Comparison of ENCODE assay signal across 13 mouse cellular contexts in the genomic region with DNA sequence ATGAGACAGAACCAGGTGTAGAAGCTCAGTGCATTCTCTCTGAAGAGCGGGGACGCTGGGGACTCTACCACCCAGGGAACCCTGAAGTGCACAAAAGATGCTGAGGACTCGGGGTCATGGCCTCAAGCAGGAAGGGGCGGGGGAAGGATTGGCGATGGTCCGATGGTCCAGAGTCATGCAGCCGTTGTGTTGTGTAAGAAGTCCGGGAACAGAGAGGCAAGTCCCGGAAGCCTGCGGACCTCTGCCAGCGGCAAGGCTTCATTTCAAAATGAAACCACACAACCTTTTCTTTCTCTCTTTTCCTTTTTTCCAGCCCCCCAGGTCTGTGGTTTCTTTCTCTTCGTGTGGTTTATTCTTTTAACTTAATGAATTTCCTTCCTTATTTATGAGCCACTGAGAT. TPM values are rescaled to one million over a fixed set of nuclear protein-coding genes. Genes with fewer than 3 reads are reported as not detected.
DNase-seq lines count a peak whose midpoint lies in the region; ATAC-seq and TF ChIP-seq lines count a peak whose summit lies in the region.
"Had no signal": no experiment of that assay in that cellular context is flagged by ENCODE, and none has a peak within 500 bp of the region (broad histone marks: within the 10 kb centered on the region; RNA-seq: fewer than 3 reads in every experiment).

No protein-coding gene starts in this region.

- peak; percentile 66 for DNase-seq in gastrocnemius, adult 18-20 months (ENCODE audit: low spot score)
- no peak for DNase-seq in gastrocnemius, postnatal 10 days
- DNase-seq in kidney, postnatal 0 days (ENCODE audit: low spot score) = no peak
- DNase-seq in lung, postnatal 36 days = peak; percentile 81
- no peak for DNase-seq in testis, postnatal 10 days (ENCODE audit: low spot score)
- DNase-seq in forebrain, embryonic 11.5 days (ENCODE audit: low spot score) = no peak
- DNase-seq in embryo, embryonic 9.5 days (ENCODE audit: extremely low spot score) = no peak

- no peak for ATAC-seq in kidney, postnatal 0 days (replicated peaks; ENCODE audit: low FRiP score, low read depth)
- ATAC-seq in forebrain, embryonic 11.5 days (replicated peaks; ENCODE audit: low FRiP score) = no peak

- H3K4me1 ChIP-seq in bone marrow macrophage, adult 2 months (ENCODE audit: control insufficient read depth, insufficient read depth, low read length) = peaks cover 24% of the 10 kb centered on the region
- H3K4me1 ChIP-seq in kidney, postnatal 0 days (replicated peaks; ENCODE audit: insufficient read depth, low read length) = peaks cover 42% of the 10 kb centered on the region
- peaks cover 10% of the 10 kb centered on the region; the same call in 1 of the 2 replicates for H3K4me1 ChIP-seq in forebrain, embryonic 11.5 days (replicated peaks; ENCODE audit: control insufficient read depth, insufficient read depth, low read length)

- no peaks in the 10 kb centered on the region for H3K27me3 ChIP-seq in kidney, postnatal 0 days (ENCODE audit: insufficient read depth, low read length)
- H3K27me3 ChIP-seq in forebrain, embryonic 11.5 days (ENCODE audit: control insufficient read depth, insufficient read depth, low read length) = peaks cover 9% of the 10 kb centered on the region
- H3K27me3 ChIP-seq: stomach, embryonic 15.5 days had no signal

- H3K36me3 ChIP-seq in kidney, postnatal 0 days (ENCODE audit: insufficient read depth, low read length) = no peaks in the 10 kb centered on the region
- no peaks in the 10 kb centered on the region for H3K36me3 ChIP-seq in forebrain, embryonic 11.5 days (ENCODE audit: control insufficient read depth, insufficient read depth, low read length)
- H3K36me3 ChIP-seq: stomach, embryonic 15.5 days had no signal

- no peak overlapping the region for H3K4me2 ChIP-seq in kidney, postnatal 0 days (ENCODE audit: low read length)
- no peak overlapping the region for H3K4me2 ChIP-seq in forebrain, embryonic 11.5 days (ENCODE audit: low read depth, low read length, severe bottlenecking)
- H3K4me2 ChIP-seq: stomach, embryonic 15.5 days had no signal

- H3K9me3 ChIP-seq in kidney, postnatal 0 days (replicated peaks; ENCODE audit: low read length) = no peaks in the 10 kb centered on the region
- no peaks in the 10 kb centered on the region for H3K9me3 ChIP-seq in forebrain, embryonic 11.5 days (ENCODE audit: control insufficient read depth, low read length)
- H3K9me3 ChIP-seq: stomach, embryonic 15.5 days had no signal

- H3K4me3 ChIP-seq in bone marrow macrophage, adult 2 months (ENCODE audit: insufficient read depth, low read length) = peak overlapping the region; percentile 30
- H3K4me3 ChIP-seq in kidney, postnatal 0 days (replicated peaks; ENCODE audit: low read depth, low read length) = no peak overlapping the region
- no peak overlapping the region for H3K4me3 ChIP-seq in forebrain, embryonic 11.5 days (ENCODE audit: low read depth, low read length)
- H3K4me3 ChIP-seq: stomach, embryonic 15.5 days had no signal

- 35% methylated on average over 12 of the region's 12 CpGs for WGBS in kidney, postnatal 0 days
- 51% methylated on average over 12 of the region's 12 CpGs for WGBS in forebrain, embryonic 11.5 days

- no peak overlapping the region for H3K9ac ChIP-seq in kidney, postnatal 0 days (ENCODE audit: low read depth, low read length)
- no peak overlapping the region for H3K9ac ChIP-seq in forebrain, embryonic 11.5 days (ENCODE audit: low read length)
- H3K9ac ChIP-seq: stomach, embryonic 15.5 days had no signal

- no peak for TF ChIP-seq CTCF in bone marrow macrophage, adult 2 months (IDR thresholded peaks at IDR 0.05; ENCODE audit: low read depth, low read length)
- no peak for TF ChIP-seq CTCF in kidney, postnatal 0 days (IDR thresholded peaks at IDR 0.05; ENCODE audit: low read depth)

- H3K27ac ChIP-seq in bone marrow macrophage, adult 2 months (ENCODE audit: insufficient read depth, low read depth, low read length) = peak overlapping the region; percentile 76
- H3K27ac ChIP-seq in kidney, postnatal 0 days = 0 out of 2 replicates have a peak overlapping the region, but pooled peaks have one; percentile 25
- H3K27ac ChIP-seq in forebrain, embryonic 11.5 days (ENCODE audit: low read depth, low read length) = no peak overlapping the region
- H3K27ac ChIP-seq: stomach, embryonic 15.5 days had no signal

- TF ChIP-seq POLR2A in bone marrow macrophage, adult 2 months (IDR thresholded peaks at IDR 0.05; ENCODE audit: borderline replicate concordance, low read depth, low read length) = no peak

RNA-seq across cellular contexts. Expression of a gene that starts 3.3 kb away (rescaled TPM):
- total RNA-seq in gastrocnemius, adult 18-20 months (2021) = under 1 TPM; 0.11 to 0.17 TPM
- total RNA-seq in gastrocnemius, postnatal 10 days (2021) = 1 to 10 TPM in 1 of 2 experiments, under 1 TPM in 1; 0.49 to 1.6 TPM
- polyA plus RNA-seq in bone marrow macrophage, adult 2 months (2012; ENCODE audit: insufficient read depth, insufficient read length, missing spikeins) = not detected in 2 replicates
- 37.0 and 41.5 TPM in 2 replicates for polyA plus RNA-seq in kidney, postnatal 0 days (2015; fragmentation: Nextera tagmentation; extraction: Ambion mirVana)
- 131 and 146 TPM in 2 replicates for polyA plus RNA-seq in forebrain, embryonic 11.5 days (2014; fragmentation: Nextera tagmentation; extraction: Ambion mirVana)

RNA-seq across cellular contexts. Expression of a gene that starts 3.5 kb away (rescaled TPM):
- not detected for total RNA-seq in gastrocnemius, adult 18-20 months (2021)
- total RNA-seq in gastrocnemius, postnatal 10 days (2021) = 1 to 10 TPM in 1 of 2 experiments, not detected in 1; 2.1 TPM
- not detected in 2 replicates for polyA plus RNA-seq in bone marrow macrophage, adult 2 months (2012; ENCODE audit: insufficient read depth, insufficient read length, missing spikeins)
- polyA plus RNA-seq in kidney, postnatal 0 days (2015; fragmentation: Nextera tagmentation; extraction: Ambion mirVana) = 6.5 and 7.9 TPM in 2 replicates
- 13.0 and 13.3 TPM in 2 replicates for polyA plus RNA-seq in forebrain, embryonic 11.5 days (2014; fragmentation: Nextera tagmentation; extraction: Ambion mirVana)
- polyA plus RNA-seq: C2C12 had no signal

RNA-seq across cellular contexts. Expression of a gene that starts 8.3 kb away (rescaled TPM):
- not detected for total RNA-seq in gastrocnemius, adult 18-20 months (2021)
- 1 to 10 TPM in 1 of 2 experiments, not detected in 1; 1.9 TPM for total RNA-seq in gastrocnemius, postnatal 10 days (2021)
- polyA plus RNA-seq in bone marrow macrophage, adult 2 months (2012; ENCODE audit: insufficient read depth, insufficient read length, missing spikeins) = 0.75 TPM in 1 of 2 replicates, not detected in the other
- polyA plus RNA-seq in kidney, postnatal 0 days (2015; fragmentation: Nextera tagmentation; extraction: Ambion mirVana) = 0.14 TPM in 1 of 2 replicates, not detected in the other
- polyA plus RNA-seq in forebrain, embryonic 11.5 days (2014; fragmentation: Nextera tagmentation; extraction: Ambion mirVana) = not detected in 2 replicates
- total RNA-seq: layer of hippocampus, adult 18-20 months had no signal
- polyA plus RNA-seq: C2C12; neural tube, embryonic 14.5 days had no signal

RNA-seq across cellular contexts. Expression of a gene that starts 12.9 kb away (rescaled TPM):
- 100 to 1,000 TPM in 1 of 2 experiments, 10 to 100 TPM in 1; 46.0 to 111 TPM for total RNA-seq in gastrocnemius, adult 18-20 months (2021)
- 10 to 100 TPM; 21.5 to 22.8 TPM for total RNA-seq in gastrocnemius, postnatal 10 days (2021)
- 1.3 TPM in 1 of 2 replicates, not detected in the other for polyA plus RNA-seq in bone marrow macrophage, adult 2 months (2012; ENCODE audit: insufficient read depth, insufficient read length, missing spikeins)
- 0.13 TPM in 1 of 2 replicates, not detected in the other for polyA plus RNA-seq in kidney, postnatal 0 days (2015; fragmentation: Nextera tagmentation; extraction: Ambion mirVana)
- polyA plus RNA-seq in forebrain, embryonic 11.5 days (2014; fragmentation: Nextera tagmentation; extraction: Ambion mirVana) = not detected in 2 replicates
- total RNA-seq: layer of hippocampus, adult 18-20 months had no signal
- polyA plus RNA-seq: C2C12; lung, embryonic 16.5 days; neural tube, embryonic 14.5 days; stomach, embryonic 15.5 days had no signal

RNA-seq across cellular contexts. Expression of a gene that starts 23.5 kb away (rescaled TPM):
- total RNA-seq in gastrocnemius, adult 18-20 months (2021) = 10 to 100 TPM; 12.7 to 22.7 TPM
- total RNA-seq in gastrocnemius, postnatal 10 days (2021) = 100 to 1,000 TPM in 1 of 2 experiments, 10 to 100 TPM in 1; 75.2 to 110 TPM
- 129 and 141 TPM in 2 replicates for polyA plus RNA-seq in bone marrow macrophage, adult 2 months (2012; ENCODE audit: insufficient read depth, insufficient read length, missing spikeins)
- 220 and 238 TPM in 2 replicates for polyA plus RNA-seq in kidney, postnatal 0 days (2015; fragmentation: Nextera tagmentation; extraction: Ambion mirVana)
- 261 and 295 TPM in 2 replicates for polyA plus RNA-seq in forebrain, embryonic 11.5 days (2014; fragmentation: Nextera tagmentation; extraction: Ambion mirVana)

Comparison
In these comparisons a context has a peak if more than half of its experiments do, and no peak if none do; other contexts are left out.
1. DNase-seq: peak in gastrocnemius, adult 18-20 months (single experiment) and lung, postnatal 36 days (single experiment); none in gastrocnemius, postnatal 10 days (single experiment), kidney, postnatal 0 days (single experiment), testis, postnatal 10 days (single experiment), forebrain, embryonic 11.5 days (single experiment) and embryo, embryonic 9.5 days (single experiment).
2. RNA of a gene that starts 3.3 kb away (polyA plus RNA-seq): 131 to 146 TPM in forebrain, embryonic 11.5 days and 37.0 to 41.5 TPM in kidney, postnatal 0 days; not detected in bone marrow macrophage, adult 2 months; every median in the first group is over 10 times any median in the second.